Mouse (Mus musculus) lung, postnatal 0 days (tissue): ENCODE data around the gene Sumo2. TPM values are rescaled to one million over a fixed set of nuclear protein-coding genes. Genes with fewer than 3 reads are reported as not detected.
"Not testable (repeated sequence)": the region's sequence is repeated elsewhere in the genome, so short reads cannot be mapped to it uniquely, and the experiment has no call there.

Experiments
- ATAC-seq: fragments of 200-750 bp; cut with Nextera tagmentation; 2 replicates; pipeline ENCODE4 v1.8.0; 2017; ENCODE audit warnings: moderate library complexity
- DNase-seq: peaks from one replicate; pipeline ENCODE4 v3.0.0-alpha.2; 2016; ENCODE audit warnings: low spot score
- H3K27ac ChIP-seq: fragments of 300-500 bp; sonication (generic); 2 replicates; pipeline ENCODE4 v1.5.1; 2014; ENCODE audit warnings: antibody characterized with exemption, mild to moderate bottlenecking, low read length, mixed read lengths
- H3K27me3 ChIP-seq: fragments of 300-500 bp; sonication (generic); replicated peaks from 2 replicates; pipeline ENCODE4 v1.6.1; 2014; ENCODE audit warnings: low read length, mixed read lengths; ENCODE audit not compliant: insufficient read depth
- H3K36me3 ChIP-seq: fragments of 300-500 bp; sonication (generic); 2 replicates; pipeline ENCODE4 v1.6.1; 2014; ENCODE audit warnings: low read length, mixed read lengths; ENCODE audit not compliant: insufficient read depth
- H3K4me1 ChIP-seq: fragments of 300-500 bp; sonication (generic); 2 replicates; pipeline ENCODE4 v1.6.1; 2014; ENCODE audit warnings: antibody characterized with exemption, low read depth, low read length, mixed read lengths; ENCODE audit not compliant: insufficient read depth
- H3K4me2 ChIP-seq: fragments of 300-500 bp; sonication (generic); replicated peaks from 2 replicates; pipeline ENCODE4 v1.6.1; 2014; ENCODE audit warnings: low read depth, mild to moderate bottlenecking, low read length, moderate library complexity, mixed read lengths
- H3K4me3 ChIP-seq: fragments of 300-500 bp; sonication (generic); 2 replicates; pipeline ENCODE4 v1.5.1; 2014; ENCODE audit warnings: low read depth, low read length
- H3K9ac ChIP-seq: fragments of 300-500 bp; sonication (generic); replicated peaks from 2 replicates; pipeline ENCODE4 v1.6.1; 2014; ENCODE audit warnings: low read depth, mild to moderate bottlenecking
- H3K9me3 ChIP-seq: fragments of 300-500 bp; sonication (generic); 2 replicates; pipeline ENCODE4 v1.6.1; 2016; ENCODE audit warnings: low read length, mixed read lengths
- CTCF ChIP-seq: IDR thresholded peaks from 2 replicates; pipeline ENCODE4 v1.5.1; 2016; ENCODE audit warnings: antibody characterized with exemption, mild to moderate bottlenecking
- EP300 ChIP-seq: IDR thresholded peaks from 2 replicates; pipeline ENCODE4 v1.6.1; 2016; ENCODE audit warnings: antibody characterized with exemption, mild to moderate bottlenecking, control low read depth
- WGBS: fragments of 180-500 bp; shearing (Covaris S2); extraction: QIAGEN DNeasy Blood & Tissue Kit; methylation state at CpG from one replicate; pipeline ENCODE4 v1.1.7; 2014; 5-methylcytosine and 5-hydroxymethylcytosine counted together
- polyA plus RNA-seq: library from polyadenylated mRNA; unstranded; fragments of >200 nt; fragmentation: Nextera tagmentation; extraction: Ambion mirVana; gene quantifications from 2 replicates; pipeline ENCODE4 v1.2.1, GENCODE M21; 2015

Sumo2 gene
- polyA plus RNA-seq, 1 experiment from 2014 or later, result 546 TPM

GRCm38 (mm10) chr11:115509773-115510506, 26.1 kb downstream of the Sumo2 start:
- ATAC-seq (no peak), DNase-seq (peak; percentile 17)
- Histone ChIP-seq H3K36me3 (no peaks in the 10 kb centered on the region), H3K4me2 (no peak overlapping the region), H3K4me3 (no peak overlapping the region), H3K4me1 (peaks cover 18% of the 10 kb centered on the region), H3K27me3 (no peaks in the 10 kb centered on the region), H3K27ac (peak overlapping the region; percentile 33; the same call in 1 of the 2 replicates), H3K9me3 (no peaks in the 10 kb centered on the region), H3K9ac (no peak overlapping the region)
- TF ChIP-seq CTCF (no peak), EP300 (no peak)
- 26% methylated on average over 6 of the region's 6 CpGs for WGBS

GRCm38 (mm10) chr11:115508061-115508460, 28.0 kb downstream of the Sumo2 start:
- no peaks in the 10 kb centered on the region for H3K9me3 ChIP-seq
- H3K9ac ChIP-seq, result no peak overlapping the region
- ATAC-seq (no peak), DNase-seq (no peak)
- H3K27me3 ChIP-seq, result no peaks in the 10 kb centered on the region
- no peak overlapping the region for H3K27ac ChIP-seq
- H3K4me3 ChIP-seq, result no peak overlapping the region
- peaks cover 15% of the 10 kb centered on the region for H3K4me1 ChIP-seq
- no peaks in the 10 kb centered on the region for H3K36me3 ChIP-seq
- WGBS, result 84% methylated on average over 2 of the region's 2 CpGs
- no peak overlapping the region for H3K4me2 ChIP-seq
- no peak for TF ChIP-seq CTCF
- no peak for TF ChIP-seq EP300

GRCm38 (mm10) chr11:115506586-115506985, 29.5 kb downstream of the Sumo2 start:
- Histone ChIP-seq H3K36me3 (no peaks in the 10 kb centered on the region), H3K4me1 (0 out of 2 replicates have a peak, but pooled peaks cover under 1% of the 10 kb centered on the region), H3K9me3 (no peaks in the 10 kb centered on the region), H3K4me3 (no peak overlapping the region), H3K9ac (0 out of 2 replicates have a peak overlapping the region, but pooled peaks have one; percentile 13), H3K4me2 (no peak overlapping the region), H3K27ac (no peak overlapping the region), H3K27me3 (no peaks in the 10 kb centered on the region)
- ATAC-seq (no peak), DNase-seq (no peak)
- WGBS, result 69% methylated on average over 3 of the region's 3 CpGs
- TF ChIP-seq EP300 (no peak), CTCF (no peak)

GRCm38 (mm10) chr11:115502636-115503035, 33.4 kb downstream of the Sumo2 start:
- Histone ChIP-seq H3K27me3 (no peaks in the 10 kb centered on the region), H3K4me3 (no peak overlapping the region), H3K4me2 (no peak overlapping the region), H3K27ac (no peak overlapping the region), H3K9me3 (no peaks in the 10 kb centered on the region), H3K4me1 (no peaks in the 10 kb centered on the region), H3K9ac (no peak overlapping the region), H3K36me3 (peaks cover 3% of the 10 kb centered on the region; the same call in 1 of the 2 replicates)
- 92% methylated on average over 6 of the region's 6 CpGs for WGBS
- DNase-seq, result no peak
- ATAC-seq, result no peak
- no peak for TF ChIP-seq EP300

- H3K27ac ChIP-seq, H3K4me1 ChIP-seq, ATAC-seq, H3K4me2 ChIP-seq, H3K27me3 ChIP-seq, H3K9me3 ChIP-seq, DNase-seq, H3K36me3 ChIP-seq, H3K4me3 ChIP-seq, H3K9ac ChIP-seq: not testable (repeated sequence)
- WGBS, result 84% methylated on average over 9 of the region's 9 CpGs
Measured at GRCm38 (mm10) chr11:115496559-115496958, 39.5 kb downstream of the Sumo2 start.

GRCm38 (mm10) chr11:115492387-115492786, 43.7 kb downstream of the Sumo2 start:
- WGBS, result 27% methylated on average over 6 of the region's 6 CpGs
- no peak for DNase-seq
- Histone ChIP-seq H3K9me3 (no peaks in the 10 kb centered on the region), H3K9ac (0 out of 2 replicates have a peak overlapping the region, but pooled peaks have one; percentile 41), H3K27ac (no peak overlapping the region), H3K4me3 (no peak overlapping the region), H3K27me3 (no peaks in the 10 kb centered on the region), H3K36me3 (0 out of 2 replicates have a peak, but pooled peaks cover 6% of the 10 kb centered on the region), H3K4me2 (peak overlapping the region; percentile 79), H3K4me1 (peaks cover 11% of the 10 kb centered on the region; the same call in 1 of the 2 replicates)
- TF ChIP-seq EP300, result no peak
- no peak for TF ChIP-seq CTCF
- no peak for ATAC-seq
